Mouse (Mus musculus) subcutaneous adipose tissue, adult 2 months (tissue): Measurements from ENCODE around the gene AK157302. TPM values are rescaled to one million over a fixed set of nuclear protein-coding genes. Genes with fewer than 3 reads are reported as not detected.

Experiments used
- polyA plus RNA-seq: library from polyadenylated mRNA; depleted of rRNA; stranded (reverse); fragments of >200 nt; gene quantifications from 2 replicates; pipeline ENCODE4 v1.2.3, GENCODE M21; 2012; ENCODE audit warnings: low replicate concordance; rRNA removed

The AK157302 gene
- 0.24 and 0.27 TPM in 2 replicates for polyA plus RNA-seq

DNA sequence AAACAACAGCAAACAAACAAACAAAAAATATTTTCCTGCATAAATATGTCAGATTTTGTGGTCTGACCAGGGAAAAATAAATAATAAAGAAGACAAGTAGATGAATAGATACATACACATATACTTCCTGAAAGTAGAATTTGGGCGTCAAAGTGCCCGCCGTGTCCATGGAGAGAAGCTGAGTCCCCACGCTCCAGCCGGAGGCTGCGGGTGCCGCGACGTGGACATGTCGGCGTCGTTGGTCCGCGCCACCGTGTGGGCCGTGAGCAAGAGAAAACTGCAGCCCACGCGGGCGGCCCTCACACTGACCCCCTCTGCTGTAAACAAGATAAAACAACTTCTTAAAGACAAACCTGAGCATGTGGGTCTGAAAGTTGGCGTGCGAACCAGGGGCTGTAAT, at the start of gene AK157302:
AK157302 (plus strand) TSS at position 144 of the 400 bp plus-strand sequence.

DNA sequence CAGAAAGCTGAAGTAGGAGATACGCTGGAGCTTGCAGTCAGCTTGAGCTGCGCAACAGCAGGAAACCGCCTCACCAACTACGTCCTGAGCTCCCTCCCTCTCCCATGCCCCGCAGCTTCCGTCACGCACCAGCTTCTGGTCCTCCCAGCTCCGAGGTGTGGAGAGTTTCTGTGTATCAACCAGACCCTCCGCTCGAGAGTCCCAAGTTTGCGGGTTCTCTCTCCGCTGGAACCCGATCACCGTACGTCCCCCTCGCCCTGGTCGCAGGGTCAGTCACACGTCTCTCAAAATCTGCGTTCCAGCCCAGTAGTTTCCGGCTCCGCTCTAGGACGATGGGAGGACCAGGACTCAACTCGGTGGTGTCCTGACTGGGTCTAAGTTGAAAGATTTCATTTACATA, 41.6 kb upstream of the AK157302 start, which contains the start of gene Zscan26:
Zscan26 (minus strand) TSS at position 282 of the 400 bp plus-strand sequence.

GRCm38 (mm10) chr13:21468061-21469019, 26.7 kb upstream of the AK157302 start, which contains the start of gene Nkapl:
Gene Nkapl, minus strand, starts transcription at chr13:21468509.

DNA sequence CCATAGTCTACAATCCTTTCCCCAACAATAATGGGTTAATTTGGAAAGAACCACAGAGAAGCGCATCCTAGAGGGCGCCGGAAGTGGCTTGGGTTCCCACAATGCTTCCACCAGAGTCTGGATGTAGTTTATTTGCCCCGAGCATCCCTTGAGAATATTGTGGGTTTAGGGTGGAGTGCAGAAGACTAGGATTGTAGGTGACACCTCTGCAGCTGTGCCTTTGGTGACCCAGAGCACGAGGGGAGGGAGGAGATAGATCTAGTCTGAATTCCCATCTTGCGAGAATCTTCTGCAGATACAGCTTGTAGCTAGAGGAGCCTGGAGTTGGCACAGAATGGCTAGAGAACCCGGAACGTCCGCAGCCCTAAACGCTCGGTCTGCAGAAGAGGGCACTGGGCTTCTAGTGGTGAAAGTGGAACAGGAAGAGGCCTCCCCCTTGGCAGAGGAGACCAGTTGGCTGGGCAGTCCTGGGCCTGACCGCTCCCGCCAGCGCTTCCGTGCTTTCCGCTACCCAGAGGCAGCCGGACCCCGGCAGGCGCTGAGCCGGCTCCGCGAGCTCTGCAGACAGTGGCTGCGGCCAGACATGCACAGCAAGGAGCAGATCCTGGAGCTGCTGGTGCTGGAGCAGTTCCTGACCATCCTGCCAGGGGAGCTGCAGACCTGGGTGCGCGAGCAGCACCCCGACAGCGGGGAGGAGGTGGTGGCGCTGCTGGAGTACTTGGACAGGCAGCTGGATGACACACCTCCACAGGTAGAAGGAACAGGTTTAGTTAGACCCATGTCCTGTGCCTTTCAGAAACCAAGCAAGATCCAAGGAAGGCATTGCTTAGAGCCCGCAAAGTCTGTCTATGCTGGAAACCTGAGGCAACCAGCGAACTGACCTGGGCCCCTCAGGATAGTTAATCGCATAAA, 16.0 kb upstream of the AK157302 start, which contains the start of the genes Zkscan4 and Gm10065:
Zkscan4 (plus strand) TSS at position 149 of the 912 bp plus-strand sequence.
Gm10065 (minus strand) TSS at position 683 of the 912 bp plus-strand sequence.

GRCm38 (mm10) chr13:21501182-21501581, 6.2 kb downstream of the AK157302 start, which contains the start of gene Gm11273:
Gene Gm11273, minus strand, starts transcription at chr13:21501418.

GRCm38 (mm10) chr13:21530781-21531201, 35.8 kb downstream of the AK157302 start, which contains the start of gene Zkscan8:
Gene Zkscan8, minus strand, starts transcription at chr13:21531120.

DNA sequence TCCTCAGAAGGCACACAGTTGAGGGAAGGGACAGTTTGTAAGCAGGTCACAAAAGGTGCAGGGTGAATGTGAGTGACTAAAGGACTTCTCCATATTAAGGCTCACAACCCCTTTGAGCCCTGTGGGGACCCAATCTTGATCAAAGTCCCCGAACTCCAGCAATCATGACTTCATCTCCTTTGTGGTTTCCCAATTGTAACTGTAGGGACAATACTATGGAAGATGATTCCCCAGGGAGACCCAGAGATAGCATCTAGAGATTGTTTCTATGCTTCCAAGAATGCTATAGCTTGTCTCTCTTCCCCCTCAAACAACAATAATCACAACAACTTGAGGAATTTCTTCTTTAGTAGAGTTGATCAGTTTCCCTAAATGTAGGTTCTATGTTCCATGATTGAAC, 47.7 kb downstream of the AK157302 start, which contains the start of gene Olfr1366:
Olfr1366 (minus strand) TSS at position 101 of the 400 bp plus-strand sequence.

Other genes with a start within 250 kb of the AK157302 start
- 1.5 and 7.6 TPM in 2 replicates for gene Gpx5, start 202.5 kb upstream of the AK157302 start, polyA plus RNA-seq
- gene Gpx6, start 183.1 kb upstream of the AK157302 start, polyA plus RNA-seq = not detected in 2 replicates
- not detected in 2 replicates for gene Olfr1367, start 148.3 kb upstream of the AK157302 start, polyA plus RNA-seq
- 2.0 and 2.8 TPM in 2 replicates for gene Zscan12, start 132.4 kb upstream of the AK157302 start, polyA plus RNA-seq
- gene Zkscan3, start 92.5 kb upstream of the AK157302 start, polyA plus RNA-seq = 30.6 and 33.3 TPM in 2 replicates
- 0.10 and 0.62 TPM in 2 replicates for gene Pgbd1, start 54.2 kb upstream of the AK157302 start, polyA plus RNA-seq
- 24.0 and 27.9 TPM in 2 replicates for gene Zscan26, start 41.5 kb upstream of the AK157302 start, polyA plus RNA-seq
- gene Nkapl, start 26.7 kb upstream of the AK157302 start, polyA plus RNA-seq = 0.72 and 1.1 TPM in 2 replicates
- gene Zkscan4, start 16.3 kb upstream of the AK157302 start, polyA plus RNA-seq = 2.1 and 2.2 TPM in 2 replicates
- gene Gm10065, start 15.8 kb upstream of the AK157302 start, polyA plus RNA-seq = not detected in 2 replicates
- gene Gm11273, start 6.2 kb downstream of the AK157302 start, polyA plus RNA-seq = 17.1 and 26.1 TPM in 2 replicates
- gene Zkscan8, start 35.9 kb downstream of the AK157302 start, polyA plus RNA-seq = 4.9 and 7.2 TPM in 2 replicates
- gene Olfr1366, start 47.6 kb downstream of the AK157302 start, polyA plus RNA-seq = not detected in 2 replicates
- gene Olfr1535, start 64.7 kb downstream of the AK157302 start, polyA plus RNA-seq = not detected in 2 replicates
- gene Olfr1364, start 86.5 kb downstream of the AK157302 start, polyA plus RNA-seq = not detected in 2 replicates
- gene Olfr1362, start 118.8 kb downstream of the AK157302 start, polyA plus RNA-seq = not detected in 2 replicates
- gene Olfr11, start 147.3 kb downstream of the AK157302 start, polyA plus RNA-seq = 0.04 TPM in 1 of 2 replicates, not detected in the other
- gene Olfr1361, start 168.2 kb downstream of the AK157302 start, polyA plus RNA-seq = not detected in 2 replicates
- not detected in 2 replicates for gene Olfr1360, start 182.2 kb downstream of the AK157302 start, polyA plus RNA-seq
- gene Olfr1359, start 202.9 kb downstream of the AK157302 start, polyA plus RNA-seq = not detected in 2 replicates
- gene Hist1h2bl, start 220.9 kb downstream of the AK157302 start, polyA plus RNA-seq = 2.6 and 3.2 TPM in 2 replicates
- 1.7 and 10.5 TPM in 2 replicates for gene Hist1h2ai, start 221.2 kb downstream of the AK157302 start, polyA plus RNA-seq
- 2.7 and 33.5 TPM in 2 replicates for gene Hist1h3h, start 222.4 kb downstream of the AK157302 start, polyA plus RNA-seq
- 0.42 and 2.3 TPM in 2 replicates for gene Hist1h2bm, start 226.8 kb downstream of the AK157302 start, polyA plus RNA-seq
- gene Hist1h4j, start 239.8 kb downstream of the AK157302 start, polyA plus RNA-seq = 0.50 and 4.8 TPM in 2 replicates